Mouse (Mus musculus): Measurements from ENCODE around the gene Hoxd13. TPM values are rescaled to one million over a fixed set of nuclear protein-coding genes. Genes with fewer than 3 reads are reported as not detected.
A peak's percentile ranks its signal among the peaks of the same experiment; 100 is the strongest.

Gene Hoxd13
- total and polyA plus RNA-seq, 3 experiments = not detected

DNA sequence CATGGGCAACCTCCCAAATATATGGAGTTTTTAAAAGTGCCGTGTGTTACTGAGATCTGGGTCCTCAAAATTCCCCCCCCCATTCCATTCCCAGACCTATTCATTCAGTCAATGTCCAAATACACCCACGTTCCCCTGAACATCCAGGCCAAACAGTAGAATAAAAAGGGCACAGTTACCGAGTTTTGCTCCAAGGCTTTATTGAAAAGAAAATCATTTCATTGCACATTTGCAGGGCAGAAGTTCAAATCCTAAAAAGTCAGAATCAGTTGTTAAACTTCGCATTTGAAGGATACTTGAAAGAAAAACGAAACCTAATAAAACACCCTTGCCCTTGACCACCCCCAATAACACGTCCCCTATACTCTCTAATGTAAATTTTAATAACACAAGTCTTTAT is 34.7 kb downstream of the Hoxd13 start:
- Histone ChIP-seq H3K4me3 (no peak overlapping the region), H3K4me1 (ENCODE audit: control insufficient read depth, insufficient read depth, low read length) (no peaks in the 10 kb centered on the region), H3K9ac (ENCODE audit: low read depth, low read length) (no peak overlapping the region), H3K27me3 (ENCODE audit: control insufficient read depth, insufficient read depth, low read length) (peaks cover 41% of the 10 kb centered on the region), H3K79me2 (replicated peaks; ENCODE audit: control insufficient read depth, insufficient read depth, low read length) (no peaks in the 10 kb centered on the region), H3K36me3 (ENCODE audit: control insufficient read depth, insufficient read depth, low read length) (no peaks in the 10 kb centered on the region), H3K27ac (no peak overlapping the region)
- 38% methylated on average over 6 of the region's 6 CpGs for WGBS
- intact Hi-C loops (cut with DNase I) = loop anchor here (1.0 to 5.0 kb wide), 6 partner anchors 259 to 886 kb away; no protein-coding TSS in a partner anchor
- no peak for DNase-seq
- TF ChIP-seq CTCF (IDR thresholded peaks at IDR 0.05) (no peak), EP300 (IDR thresholded peaks at IDR 0.05; ENCODE audit: insufficient read depth, low read depth, low read length) (no peak), POLR2A (IDR thresholded peaks at IDR 0.05; ENCODE audit: insufficient read depth, low read depth, low read length) (no peak)

DNA sequence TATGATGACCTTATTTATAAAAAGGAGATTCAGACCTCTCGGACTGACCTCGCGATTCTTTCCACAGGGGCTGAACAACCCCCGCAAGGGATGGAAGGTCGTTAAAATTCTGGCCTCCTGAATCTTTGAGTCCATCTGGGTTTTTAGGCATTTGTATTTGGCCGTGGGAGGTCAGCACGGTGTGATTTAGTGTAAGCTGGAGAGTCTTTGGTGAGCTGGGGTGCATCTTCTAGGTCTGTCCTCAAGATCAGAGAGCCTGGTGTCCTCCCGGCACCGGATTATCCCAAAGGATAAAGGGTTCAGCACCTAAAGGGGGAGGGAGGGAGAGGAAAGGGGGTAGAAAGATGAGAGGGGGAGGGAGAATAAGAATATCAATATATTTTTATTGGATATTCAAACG is 35.2 kb downstream of the Hoxd13 start:
- Histone ChIP-seq H3K79me2 (replicated peaks; ENCODE audit: control insufficient read depth, insufficient read depth, low read length) (no peaks in the 10 kb centered on the region), H3K4me3 (no peak overlapping the region), H3K36me3 (ENCODE audit: control insufficient read depth, insufficient read depth, low read length) (no peaks in the 10 kb centered on the region), H3K27ac (no peak overlapping the region), H3K27me3 (ENCODE audit: control insufficient read depth, insufficient read depth, low read length) (peaks cover 36% of the 10 kb centered on the region), H3K9ac (ENCODE audit: low read depth, low read length) (no peak overlapping the region), H3K4me1 (ENCODE audit: control insufficient read depth, insufficient read depth, low read length) (no peaks in the 10 kb centered on the region)
- 21% methylated on average over 10 of the region's 10 CpGs for WGBS
- no peak for DNase-seq
- no peak for TF ChIP-seq CTCF (IDR thresholded peaks at IDR 0.05)
- no peak for TF ChIP-seq POLR2A (IDR thresholded peaks at IDR 0.05; ENCODE audit: insufficient read depth, low read depth, low read length)
- no peak for TF ChIP-seq EP300 (IDR thresholded peaks at IDR 0.05; ENCODE audit: insufficient read depth, low read depth, low read length)
- intact Hi-C loops (cut with DNase I) = loop anchor here (2.0 to 5.0 kb wide), 4 partner anchors 259 to 885 kb away; no protein-coding TSS in a partner anchor

DNA sequence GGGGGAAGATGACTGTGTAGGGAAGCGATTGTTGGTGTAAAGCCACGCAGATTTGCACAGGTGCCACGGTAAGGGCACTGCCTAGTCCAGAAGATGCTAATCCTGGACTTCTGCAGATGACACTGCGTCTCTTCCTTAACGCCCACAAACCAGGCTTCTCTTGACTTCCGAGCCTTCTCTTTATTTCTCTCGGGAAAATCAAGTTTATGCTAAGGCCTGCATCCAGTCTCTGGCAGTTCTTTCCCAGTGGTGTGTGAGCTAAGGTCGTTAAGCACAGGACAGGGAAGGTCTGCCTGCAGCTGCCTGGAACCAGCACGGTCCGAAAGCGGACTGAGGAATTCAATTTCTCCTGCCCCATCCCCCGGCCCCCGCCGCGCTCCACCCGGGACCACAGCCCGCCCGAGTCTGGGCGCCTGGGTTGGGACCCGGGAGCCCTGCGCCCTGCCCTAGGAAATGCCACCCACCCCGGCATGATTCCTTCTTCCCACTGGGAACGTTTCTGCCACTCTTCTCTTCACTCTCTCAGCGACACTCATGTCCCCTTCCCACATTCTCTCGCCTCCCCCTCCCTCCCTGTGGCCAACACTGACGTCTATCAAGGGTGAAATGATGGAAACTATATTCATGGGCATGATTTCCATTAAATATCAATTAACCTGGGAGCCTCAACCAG is 35.7 kb downstream of the Hoxd13 start:
- H3K27me3 ChIP-seq (ENCODE audit: control insufficient read depth, insufficient read depth, low read length) = peaks cover 33% of the 10 kb centered on the region
- H3K4me3 ChIP-seq = no peak overlapping the region
- WGBS = 13% methylated on average over 26 of the region's 26 CpGs
- H3K79me2 ChIP-seq (replicated peaks; ENCODE audit: control insufficient read depth, insufficient read depth, low read length) = no peaks in the 10 kb centered on the region
- H3K27ac ChIP-seq = no peak overlapping the region
- peak in 1 of 2 experiments; percentile 24 for DNase-seq
- H3K9ac ChIP-seq (ENCODE audit: low read depth, low read length) = no peak overlapping the region
- intact Hi-C loops (cut with DNase I) = loop anchor here (2.0 to 5.0 kb wide), 4 partner anchors 258 to 885 kb away; no protein-coding TSS in a partner anchor
- H3K36me3 ChIP-seq (ENCODE audit: control insufficient read depth, insufficient read depth, low read length) = no peaks in the 10 kb centered on the region
- TF ChIP-seq CTCF (IDR thresholded peaks at IDR 0.05) (no peak), POLR2A (IDR thresholded peaks at IDR 0.05; ENCODE audit: insufficient read depth, low read depth, low read length) (no peak), EP300 (IDR thresholded peaks at IDR 0.05; ENCODE audit: insufficient read depth, low read depth, low read length) (no peak)
- no peaks in the 10 kb centered on the region for H3K4me1 ChIP-seq (ENCODE audit: control insufficient read depth, insufficient read depth, low read length)

DNA sequence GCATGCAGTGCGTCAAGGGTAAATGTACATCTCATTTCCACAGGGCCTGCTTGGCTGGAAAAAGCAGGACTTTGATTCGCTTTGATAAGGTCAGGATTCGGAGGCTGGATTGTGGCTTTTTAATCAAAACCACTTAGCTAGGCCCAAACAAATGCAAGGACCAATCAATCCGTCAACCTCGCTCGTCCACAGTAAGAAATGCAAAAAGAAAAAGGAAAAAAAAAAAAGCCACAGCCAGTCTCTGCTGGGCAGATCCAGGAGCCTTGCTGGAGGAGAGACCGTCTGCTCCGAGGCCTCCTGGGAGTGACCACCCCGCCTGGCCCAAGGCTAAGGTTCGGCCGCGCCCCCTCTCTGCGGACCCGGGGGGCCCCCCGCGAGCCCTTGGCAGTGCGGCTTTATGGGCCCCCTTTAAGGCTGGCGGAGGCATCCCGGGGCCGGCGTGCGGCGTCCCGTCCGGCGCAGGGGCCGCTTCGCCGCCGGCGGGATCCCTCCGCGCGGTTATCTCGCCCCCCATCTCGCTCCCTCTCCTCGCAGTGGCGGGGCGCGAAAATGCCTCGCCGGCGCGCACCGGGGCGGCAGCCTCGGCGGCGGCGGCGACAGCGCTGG is 36.4 kb downstream of the Hoxd13 start, which contains the start of gene Hoxd8:
Gene Hoxd8 (plus strand): TSS at position 223 of the 606 bp plus-strand sequence.
- TF ChIP-seq CTCF (IDR thresholded peaks at IDR 0.05) (no peak), EP300 (IDR thresholded peaks at IDR 0.05; ENCODE audit: insufficient read depth, low read depth, low read length) (no peak), POLR2A (IDR thresholded peaks at IDR 0.05; ENCODE audit: insufficient read depth, low read depth, low read length) (no peak)
- peak within 1 kb of the TSS; percentile 69 for H3K9ac ChIP-seq (ENCODE audit: low read depth, low read length)
- H3K4me3 ChIP-seq = peak within 1 kb of the TSS; percentile 35
- DNase-seq = peak; percentile 50 to 63
- H3K27me3 ChIP-seq (ENCODE audit: control insufficient read depth, insufficient read depth, low read length) = peaks cover 31% of the 10 kb centered on the region
- no peaks in the 10 kb centered on the region for H3K36me3 ChIP-seq (ENCODE audit: control insufficient read depth, insufficient read depth, low read length)
- intact Hi-C loops (cut with DNase I) = loop anchor here (5.0 kb wide), 2 partner anchors 258 to 608 kb away; no protein-coding TSS in a partner anchor
- no peaks in the 10 kb centered on the region for H3K79me2 ChIP-seq (replicated peaks; ENCODE audit: control insufficient read depth, insufficient read depth, low read length)
- no peaks in the 10 kb centered on the region for H3K4me1 ChIP-seq (ENCODE audit: control insufficient read depth, insufficient read depth, low read length)
- WGBS = 4% methylated on average over 48 of the region's 52 CpGs
- no peak within 1 kb of the TSS for H3K27ac ChIP-seq

DNA sequence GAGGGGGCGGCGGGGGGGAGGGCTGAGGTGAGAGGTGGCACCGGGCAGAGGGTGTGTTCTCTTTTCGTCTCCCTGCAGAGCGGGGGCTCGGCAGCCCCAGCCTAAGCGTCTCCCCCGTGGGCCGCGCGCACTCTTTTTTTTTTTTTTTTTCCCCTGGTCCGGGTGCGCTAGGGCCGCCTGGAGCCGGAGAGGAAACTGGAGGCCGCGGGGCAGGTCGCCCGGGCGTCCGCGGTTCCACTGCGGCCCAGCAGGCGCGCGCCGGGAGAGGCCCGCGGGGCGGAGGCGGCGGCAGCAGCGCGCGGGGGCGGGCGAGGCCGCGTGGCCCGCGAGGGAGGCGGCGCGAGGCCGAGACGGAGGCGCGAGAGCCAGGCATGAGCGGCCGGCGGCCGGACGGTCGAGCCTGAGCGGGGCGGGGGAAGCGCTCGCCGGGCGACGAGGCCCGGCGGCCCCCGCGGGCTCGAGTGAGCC is 36.9 kb downstream of the Hoxd13 start:
- 4% methylated on average over 62 of the region's 66 CpGs for WGBS
- H3K27ac ChIP-seq = no peak overlapping the region
- peaks cover 28% of the 10 kb centered on the region for H3K27me3 ChIP-seq (ENCODE audit: control insufficient read depth, insufficient read depth, low read length)
- H3K4me3 ChIP-seq = peak overlapping the region; percentile 35
- H3K79me2 ChIP-seq (replicated peaks; ENCODE audit: control insufficient read depth, insufficient read depth, low read length) = no peaks in the 10 kb centered on the region
- peak overlapping the region; percentile 69 for H3K9ac ChIP-seq (ENCODE audit: low read depth, low read length)
- TF ChIP-seq EP300 (IDR thresholded peaks at IDR 0.05; ENCODE audit: insufficient read depth, low read depth, low read length) (no peak), CTCF (IDR thresholded peaks at IDR 0.05) (0 out of 2 replicates have a peak, but pooled peaks have one; percentile 13)
- intact Hi-C loops (cut with DNase I) = loop anchor here (5.0 kb wide), 2 partner anchors 257 to 607 kb away; no protein-coding TSS in a partner anchor
- DNase-seq = peak; percentile 58 to 67
- H3K4me1 ChIP-seq (ENCODE audit: control insufficient read depth, insufficient read depth, low read length) = no peaks in the 10 kb centered on the region
- no peaks in the 10 kb centered on the region for H3K36me3 ChIP-seq (ENCODE audit: control insufficient read depth, insufficient read depth, low read length)

Measured in heart, adult 2 months (tissue).